Mouse (Mus musculus) lung, postnatal 10 days (tissue): Measurements from ENCODE around the gene Hist1h2bh.
"Not testable (repeated sequence)": the region's sequence is repeated elsewhere in the genome, so short reads cannot be mapped to it uniquely, and the experiment has no call there.

Experiments
- DNase-seq: peaks from one replicate; pipeline ENCODE4 v3.0.0; 2021

Hist1h2bh gene

DNA sequence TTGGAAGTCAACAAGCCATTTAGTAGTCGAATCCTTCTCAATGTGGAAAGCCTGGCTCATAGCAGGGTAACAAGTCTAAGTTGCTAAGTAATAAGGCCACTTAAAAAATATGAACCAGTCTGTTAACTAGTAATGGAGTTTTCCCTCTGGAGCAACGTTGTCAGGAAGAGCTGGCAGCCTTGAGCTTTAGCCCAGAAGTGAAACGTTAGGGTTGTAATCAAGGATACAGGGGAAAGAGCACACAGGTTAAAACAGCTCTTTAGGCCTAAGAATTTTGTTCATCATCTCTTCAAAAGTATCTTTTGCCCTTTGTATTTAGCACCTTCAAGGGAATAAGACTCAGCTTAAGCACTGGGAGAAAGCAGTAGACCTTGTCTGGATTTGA is 7.6 kb upstream of the Hist1h2bh start:
- DNase-seq: no peak

DNA sequence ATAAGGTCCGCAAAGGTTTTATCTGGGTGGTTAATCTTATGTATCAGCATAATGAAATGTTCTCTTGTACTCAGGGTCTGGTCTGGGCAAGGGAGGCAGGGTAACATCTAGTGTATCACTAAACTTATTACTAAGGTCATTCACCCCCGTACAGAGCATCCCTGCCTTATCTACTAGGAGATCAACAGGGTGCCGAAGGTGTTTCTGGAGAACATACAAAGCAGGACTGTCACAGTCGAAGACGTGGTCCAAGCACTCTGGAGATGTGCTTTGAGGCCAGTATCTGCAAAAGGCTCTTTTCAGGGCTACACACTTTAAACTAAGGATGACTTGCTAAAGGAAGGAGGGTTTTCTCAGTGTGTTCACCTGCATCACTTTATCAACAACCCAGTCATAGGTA is 3.5 kb upstream of the Hist1h2bh start:
- DNase-seq: no peak

DNA sequence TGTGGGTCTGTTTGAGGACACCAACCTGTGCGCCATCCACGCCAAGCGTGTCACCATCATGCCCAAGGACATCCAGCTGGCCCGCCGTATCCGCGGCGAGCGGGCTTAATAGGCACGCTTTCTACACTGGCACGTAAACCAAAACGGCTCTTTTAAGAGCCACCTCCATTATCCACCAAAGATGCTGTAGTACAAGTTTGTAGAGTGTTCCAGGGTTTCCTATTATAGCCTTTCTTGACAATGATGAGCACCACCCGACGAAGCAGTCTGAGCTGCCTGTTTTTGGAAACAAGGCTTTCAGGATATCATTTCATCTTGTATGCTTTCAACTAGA is 1.6 kb upstream of the Hist1h2bh start:
- not testable (repeated sequence) for DNase-seq

DNA sequence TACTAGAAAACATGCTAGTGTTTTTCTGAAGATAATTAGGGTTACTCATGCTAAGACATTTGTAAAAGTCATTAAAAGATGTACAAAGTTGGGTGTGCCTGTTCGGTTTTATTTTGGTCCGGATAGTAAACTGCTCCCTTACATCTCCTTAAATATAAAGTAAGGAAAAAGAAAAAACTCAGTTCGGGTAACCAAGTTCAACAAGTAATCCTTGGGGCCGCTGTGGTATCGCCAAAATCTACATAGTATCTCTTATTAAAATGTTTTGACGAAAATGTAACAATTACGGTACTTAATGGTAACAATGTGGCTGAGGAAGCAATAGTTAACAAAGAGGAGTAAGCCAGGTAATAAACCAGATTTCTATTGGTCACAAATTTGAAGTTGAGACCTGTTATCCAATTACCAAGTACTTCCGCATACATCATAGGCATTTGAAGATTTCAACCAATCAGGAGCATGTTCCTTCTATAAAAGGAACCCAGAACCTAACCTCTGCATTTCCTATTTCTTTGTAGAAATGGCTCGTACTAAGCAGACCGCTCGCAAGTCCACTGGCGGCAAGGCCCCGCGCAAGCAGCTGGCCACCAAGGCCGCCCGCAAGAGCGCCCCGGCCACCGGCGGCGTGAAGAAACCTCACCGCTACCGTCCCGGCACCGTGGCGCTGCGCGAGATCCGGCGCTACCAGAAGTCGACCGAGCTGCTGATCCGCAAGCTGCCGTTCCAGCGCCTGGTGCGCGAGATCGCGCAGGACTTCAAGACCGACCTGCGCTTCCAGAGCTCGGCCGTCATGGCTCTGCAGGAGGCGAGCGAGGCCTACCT is 984 bp upstream of the Hist1h2bh start, which contains the start of gene Hist1h3f:
Hist1h3f (plus strand) TSS at position 88 of the 822 bp plus-strand sequence.
- peak; percentile 84 for DNase-seq

DNA sequence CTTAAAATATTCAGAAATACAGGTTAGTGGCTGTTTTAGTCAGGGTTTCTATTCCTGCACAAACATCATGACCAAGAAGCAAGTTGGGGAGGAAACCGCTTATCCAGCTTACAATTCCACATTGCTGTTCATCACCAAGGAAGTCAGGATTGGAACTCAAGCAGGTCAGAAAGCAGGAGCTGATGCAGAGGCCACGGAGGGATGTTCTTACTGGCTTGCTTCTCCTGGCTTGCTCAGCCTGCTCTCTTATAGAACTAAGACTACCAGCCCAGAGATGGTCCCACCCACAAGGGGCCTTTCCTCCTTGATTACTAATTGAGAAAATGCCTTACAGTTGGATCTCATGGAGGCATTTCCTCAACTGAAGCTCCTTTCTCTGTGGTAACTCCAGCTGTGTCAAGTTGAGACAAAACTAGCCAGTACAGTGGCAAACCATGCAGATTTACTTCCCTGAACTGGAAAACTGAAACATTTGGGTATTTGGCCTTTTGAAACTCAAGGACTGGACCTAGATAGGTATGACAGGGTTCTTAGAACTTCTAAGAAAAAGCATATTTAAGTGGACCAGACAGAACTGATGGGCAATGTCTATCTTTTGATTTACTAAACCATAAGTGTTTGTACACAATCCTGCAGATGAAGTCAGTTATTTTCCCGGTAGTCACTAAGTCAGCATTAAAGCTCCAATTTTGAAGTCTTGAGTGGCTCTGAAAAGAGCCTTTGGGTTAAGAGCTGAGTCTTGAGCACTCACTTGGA is 789 bp downstream of the Hist1h2bh start:
- DNase-seq: not testable (repeated sequence)

DNA sequence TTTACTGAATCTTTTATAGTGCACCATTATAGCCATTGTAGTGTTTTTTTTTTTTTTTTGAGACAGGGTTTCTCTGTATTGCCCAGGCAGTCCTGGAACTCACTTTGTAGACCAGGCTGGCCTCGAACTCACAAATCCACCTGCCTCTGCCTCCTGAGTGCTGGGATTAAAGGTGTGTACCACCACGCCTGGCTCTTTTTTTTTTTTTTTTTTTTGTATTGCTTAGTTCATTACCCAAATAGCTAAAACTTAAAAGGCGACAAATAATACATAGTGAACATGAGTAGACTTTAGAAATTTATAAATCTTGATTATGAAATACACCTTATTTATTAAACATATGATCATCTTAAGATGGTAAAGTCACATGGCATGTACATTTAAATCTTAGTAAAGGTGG is 1.7 kb downstream of the Hist1h2bh start:
- DNase-seq: no peak

DNA sequence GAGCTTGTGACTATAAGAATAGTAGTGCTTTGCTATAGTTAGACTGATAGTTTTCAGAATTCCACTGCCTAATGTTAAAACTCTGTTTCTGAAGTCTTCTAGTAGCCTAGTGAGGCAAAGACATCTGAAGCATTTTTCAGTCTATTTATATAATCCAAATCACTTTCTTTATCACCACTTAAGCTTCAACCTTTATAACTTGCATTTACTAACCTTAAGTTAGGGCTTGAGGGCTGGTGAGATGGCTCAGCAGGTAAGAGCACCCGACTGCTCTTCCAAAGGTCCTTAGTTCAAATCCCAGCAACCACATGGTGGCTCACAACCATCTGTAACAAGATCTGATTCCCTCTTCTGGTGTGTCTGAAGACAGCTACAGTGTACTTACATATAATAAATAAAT is 3.4 kb downstream of the Hist1h2bh start:
- not testable (repeated sequence) for DNase-seq

DNA sequence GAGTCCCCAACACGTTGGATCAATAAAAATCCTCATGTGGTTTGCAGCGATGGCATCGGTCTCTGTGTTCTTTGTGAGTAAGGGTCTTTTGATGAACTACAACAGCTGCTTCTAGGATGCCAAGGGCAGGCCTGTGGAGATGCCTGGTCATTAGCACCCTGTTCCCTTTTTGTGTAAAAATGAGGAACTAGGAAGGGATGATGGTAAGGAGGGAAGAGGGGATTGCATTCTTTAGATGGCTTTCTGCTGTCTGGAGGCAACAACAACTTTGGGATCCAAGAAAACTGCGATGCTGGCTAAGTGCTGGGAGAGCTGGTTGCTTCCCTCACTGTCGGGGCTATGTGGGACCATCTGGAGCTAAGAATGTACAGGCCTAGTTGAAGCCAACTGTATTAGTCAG is 4.9 kb downstream of the Hist1h2bh start:
- no peak for DNase-seq

DNA sequence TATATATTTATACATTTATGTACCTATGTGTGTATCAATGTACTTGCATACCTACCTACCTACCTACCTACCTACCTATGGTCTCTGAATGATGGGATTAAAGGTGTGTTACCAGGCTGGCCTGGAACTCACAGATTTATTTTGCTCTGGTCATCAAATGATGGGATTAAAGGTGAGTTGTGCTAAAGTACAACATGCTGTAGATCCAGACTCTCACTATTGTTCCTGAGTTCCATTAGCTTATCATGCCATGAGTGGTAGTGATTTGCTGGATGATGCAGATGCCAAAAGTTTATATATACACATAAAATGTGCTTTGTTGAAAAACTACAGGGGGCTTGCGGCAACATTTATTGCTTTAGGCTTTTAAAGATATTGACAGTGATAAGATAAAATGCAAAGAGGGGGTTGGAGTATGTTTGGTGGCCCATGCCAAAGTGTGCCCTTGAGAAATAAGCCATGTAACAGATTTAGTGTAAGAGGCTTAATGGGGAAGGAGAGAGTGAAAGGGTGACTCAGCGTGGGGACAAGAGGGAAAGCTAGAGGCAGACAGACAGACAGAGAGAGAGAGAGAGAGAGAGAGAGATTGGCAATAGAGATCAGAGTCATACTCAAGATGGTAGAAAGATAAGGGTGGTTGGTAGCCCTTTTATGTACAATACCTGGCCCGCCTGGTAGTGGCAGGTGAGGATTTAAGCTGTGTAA is 6.0 kb downstream of the Hist1h2bh start:
- DNase-seq: no peak

DNA sequence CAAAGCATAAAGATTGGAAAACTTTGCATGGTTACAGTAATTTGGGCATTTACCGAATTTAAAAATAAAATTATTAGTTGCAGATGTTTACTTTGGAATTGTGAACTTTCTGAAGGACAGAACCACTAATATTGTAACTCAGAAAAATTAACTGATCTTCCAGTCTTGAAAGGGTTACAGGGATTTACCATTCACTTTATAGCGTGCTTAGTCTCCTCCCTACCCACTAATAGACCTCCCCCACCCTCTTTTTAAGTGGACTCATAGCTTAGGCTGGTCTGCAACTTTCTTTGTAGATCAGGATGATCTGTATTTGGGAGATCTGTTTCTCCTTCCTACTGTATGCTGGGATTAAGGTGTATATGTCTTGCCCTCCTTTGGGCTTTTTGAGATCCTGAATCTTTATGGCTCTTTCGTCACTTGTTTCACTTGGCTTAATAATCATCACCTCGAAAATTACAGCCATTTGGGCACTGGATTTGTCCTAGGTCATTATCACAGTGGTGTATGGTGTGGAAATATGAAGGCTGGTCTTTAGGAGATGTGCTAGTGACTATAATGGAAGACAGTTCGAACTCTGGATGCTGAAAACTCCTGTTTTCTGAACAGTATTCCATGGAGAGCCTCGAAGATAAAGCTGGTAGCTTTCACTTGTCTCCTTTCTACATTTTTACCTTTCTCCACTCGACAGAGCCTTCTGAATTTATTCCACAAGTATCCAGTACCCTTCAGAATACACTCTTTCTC is 6.9 kb downstream of the Hist1h2bh start:
- DNase-seq: no peak

DNA sequence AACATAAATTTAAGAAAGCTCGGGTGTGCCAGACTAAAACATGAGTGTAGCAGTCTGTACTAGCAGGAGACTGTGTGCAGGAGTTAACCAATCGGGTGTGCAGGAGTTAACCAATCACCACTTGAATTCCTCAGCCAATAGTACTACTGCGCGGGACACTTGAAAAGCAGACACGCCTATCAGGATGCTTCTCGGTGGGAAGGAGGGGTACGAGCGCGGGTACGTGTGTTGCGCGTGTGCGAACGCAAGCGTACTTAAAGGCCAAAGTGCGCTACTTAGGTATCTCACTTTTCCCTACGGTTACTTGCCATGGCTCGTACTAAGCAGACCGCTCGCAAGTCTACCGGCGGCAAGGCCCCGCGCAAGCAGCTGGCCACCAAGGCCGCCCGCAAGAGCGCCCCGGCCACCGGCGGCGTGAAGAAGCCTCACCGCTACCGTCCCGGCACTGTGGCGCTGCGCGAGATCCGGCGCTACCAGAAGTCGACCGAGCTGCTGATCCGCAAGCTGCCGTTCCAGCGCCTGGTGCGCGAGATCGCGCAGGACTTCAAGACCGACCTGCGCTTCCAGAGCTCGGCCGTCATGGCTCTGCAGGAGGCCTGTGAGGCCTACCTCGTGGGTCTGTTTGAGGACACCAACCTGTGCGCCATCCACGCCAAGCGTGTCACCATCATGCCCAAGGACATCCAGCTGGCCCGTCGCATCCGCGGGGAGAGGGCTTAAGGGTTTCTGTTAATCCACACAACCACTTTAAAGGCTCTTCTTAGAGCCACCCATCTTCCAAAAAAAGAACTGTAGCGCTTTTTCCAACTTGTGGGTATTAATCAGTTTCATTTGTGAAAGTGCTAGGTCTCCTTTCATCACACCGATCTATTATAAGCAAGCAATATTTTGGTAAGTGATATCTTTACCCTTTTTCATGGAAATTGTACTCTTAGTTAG is 7.8 kb downstream of the Hist1h2bh start, which contains the start of gene Hist1h3g:
Hist1h3g (plus strand) TSS at position 286 of the 939 bp plus-strand sequence.
- peak; percentile 93 for DNase-seq

DNA sequence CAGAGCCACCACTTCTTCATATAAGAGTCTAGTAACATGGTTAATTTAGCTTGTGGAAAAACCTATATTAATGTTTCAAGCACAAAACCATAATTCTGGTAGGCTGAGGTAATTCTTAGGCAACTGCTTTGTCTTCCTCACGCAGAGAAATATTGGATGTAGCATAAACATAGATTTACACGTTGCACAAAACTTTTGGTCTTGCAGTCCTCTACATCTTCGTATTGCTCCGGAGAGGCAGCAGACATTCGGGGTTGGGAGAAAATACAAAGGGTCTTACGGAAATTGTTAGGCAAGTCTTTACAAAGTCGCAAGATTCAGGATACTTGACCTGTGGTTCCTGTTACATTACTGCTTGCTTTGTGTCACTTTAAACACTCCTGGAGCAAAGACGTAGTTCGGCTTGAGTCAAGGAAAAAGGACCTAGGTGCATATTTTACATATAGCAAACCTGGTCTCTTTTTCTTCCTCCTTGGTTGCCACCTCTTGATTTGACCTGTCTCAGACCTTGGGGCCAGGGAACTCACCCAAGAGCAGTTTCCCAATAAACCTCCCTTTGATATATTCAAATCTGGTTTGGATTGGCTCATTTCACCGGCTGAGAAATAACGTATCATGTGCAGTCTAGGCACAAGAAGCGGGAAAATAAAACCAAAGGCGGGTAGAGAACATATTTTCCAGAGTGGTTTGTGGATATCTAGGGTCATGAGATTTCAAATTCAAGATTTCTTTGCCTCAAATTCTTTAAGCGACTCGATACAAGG is 8.6 kb downstream of the Hist1h2bh start:
- no peak for DNase-seq

DNA sequence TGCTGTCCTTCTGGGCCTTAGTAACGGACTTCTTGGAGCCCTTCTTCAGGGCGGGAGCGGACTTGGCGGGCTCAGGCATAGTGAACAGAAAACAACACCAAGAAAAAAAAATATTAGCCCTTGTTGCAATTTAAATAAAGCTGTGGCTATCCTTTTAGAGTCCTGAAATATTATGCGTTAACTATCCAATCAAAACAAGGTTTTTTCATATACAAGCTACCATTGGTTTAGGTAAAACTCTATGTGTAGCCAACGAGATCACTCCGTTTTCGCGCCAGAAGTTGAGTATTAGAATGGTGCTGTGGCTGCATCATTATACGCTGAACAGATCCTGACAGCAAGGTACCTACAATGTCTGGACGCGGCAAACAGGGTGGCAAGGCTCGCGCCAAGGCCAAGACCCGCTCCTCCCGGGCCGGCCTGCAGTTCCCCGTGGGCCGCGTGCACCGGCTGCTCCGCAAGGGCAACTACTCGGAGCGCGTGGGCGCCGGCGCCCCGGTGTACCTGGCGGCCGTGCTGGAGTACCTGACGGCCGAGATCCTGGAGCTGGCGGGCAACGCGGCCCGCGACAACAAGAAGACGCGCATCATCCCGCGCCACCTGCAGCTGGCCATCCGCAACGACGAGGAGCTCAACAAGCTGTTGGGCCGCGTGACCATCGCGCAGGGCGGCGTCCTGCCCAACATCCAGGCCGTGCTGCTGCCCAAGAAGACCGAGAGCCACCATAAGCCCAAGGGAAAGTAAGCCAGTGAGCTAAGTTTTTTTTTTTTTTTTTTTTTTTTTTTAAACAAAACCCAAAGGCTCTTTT is 9.4 kb downstream of the Hist1h2bh start, which contains the start of gene Hist1h2af:
Hist1h2af (plus strand) TSS at position 347 of the 808 bp plus-strand sequence.
- peak; percentile 80 for DNase-seq

DNA sequence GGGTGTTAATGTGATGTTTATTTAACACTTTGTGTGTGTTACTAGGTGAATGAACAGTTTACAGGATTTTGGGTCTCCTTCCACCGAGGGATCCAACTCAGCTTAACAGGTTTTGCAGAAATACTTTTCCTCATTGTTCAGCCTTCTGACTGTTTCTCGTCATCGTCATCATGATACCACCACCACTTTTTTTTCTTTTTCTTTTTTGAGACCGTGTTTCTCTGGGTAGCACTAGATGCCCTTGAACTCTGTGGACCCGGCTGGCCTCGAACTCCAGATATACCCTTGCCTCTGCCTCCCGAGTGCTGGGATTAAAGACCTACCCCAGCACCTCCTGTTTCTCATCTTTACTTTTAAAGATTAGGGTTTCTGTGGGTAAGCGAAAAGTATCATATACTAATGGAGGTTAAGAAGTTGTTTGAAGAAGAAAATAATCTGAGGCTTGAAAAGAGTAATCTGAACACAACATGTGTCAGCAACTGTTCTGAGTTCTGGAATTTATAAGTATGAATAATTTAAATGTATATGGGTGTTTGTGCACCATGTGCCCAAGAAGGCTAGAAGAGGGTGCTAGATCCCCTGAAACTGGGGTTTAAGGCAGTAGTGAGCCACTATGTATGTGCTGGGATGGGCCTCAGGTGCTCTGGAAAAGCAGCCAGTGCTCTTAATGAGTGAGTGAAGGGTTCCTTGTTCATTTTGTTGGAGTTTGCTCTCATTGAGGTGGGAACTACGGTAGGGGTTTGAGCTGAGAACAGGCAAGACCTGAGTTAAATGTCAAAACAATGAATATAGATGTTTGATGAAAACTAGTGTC is 10.7 kb downstream of the Hist1h2bh start:
- DNase-seq: no peak

DNA sequence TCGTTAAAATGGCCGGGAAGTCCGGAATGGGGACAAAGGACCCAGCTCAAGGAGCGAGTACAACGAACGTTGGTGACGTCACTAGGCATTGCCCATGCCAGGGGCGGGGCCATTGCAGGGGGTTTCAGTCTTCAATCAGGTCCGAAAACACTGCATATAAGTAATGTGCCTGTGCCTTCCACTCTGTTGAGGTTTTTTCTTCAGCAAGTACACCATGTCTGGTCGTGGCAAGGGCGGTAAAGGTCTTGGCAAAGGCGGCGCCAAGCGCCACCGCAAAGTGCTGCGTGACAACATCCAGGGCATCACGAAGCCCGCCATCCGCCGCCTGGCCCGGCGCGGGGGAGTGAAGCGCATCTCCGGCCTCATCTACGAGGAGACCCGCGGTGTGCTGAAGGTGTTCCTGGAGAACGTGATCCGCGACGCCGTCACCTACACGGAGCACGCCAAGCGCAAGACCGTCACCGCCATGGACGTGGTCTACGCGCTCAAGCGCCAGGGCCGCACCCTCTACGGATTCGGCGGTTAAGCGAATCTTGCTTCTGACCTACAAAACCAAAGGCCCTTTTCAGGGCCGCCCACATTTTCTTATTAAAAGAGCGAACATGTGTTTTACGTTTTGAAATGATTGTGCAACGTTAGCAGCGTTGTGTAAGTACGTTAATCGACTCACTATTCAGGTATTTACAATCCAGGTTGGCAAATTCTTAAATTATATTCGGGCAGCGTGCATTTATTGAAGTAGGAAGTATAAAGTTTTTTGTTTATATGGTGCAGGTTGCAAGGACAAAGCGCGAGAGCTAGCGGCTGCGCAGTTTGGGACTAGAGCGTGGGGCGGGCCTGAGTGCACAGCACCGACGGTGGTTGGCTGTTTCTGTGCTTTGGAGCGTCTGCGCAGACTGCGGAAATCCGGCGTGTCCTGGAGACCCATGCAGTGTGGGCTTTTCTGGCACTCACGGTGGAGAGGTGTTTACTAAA is 12.0 kb downstream of the Hist1h2bh start, which contains the start of gene Hist1h4h:
Hist1h4h (plus strand) TSS at position 150 of the 975 bp plus-strand sequence.
- DNase-seq: peak; percentile 99

DNA sequence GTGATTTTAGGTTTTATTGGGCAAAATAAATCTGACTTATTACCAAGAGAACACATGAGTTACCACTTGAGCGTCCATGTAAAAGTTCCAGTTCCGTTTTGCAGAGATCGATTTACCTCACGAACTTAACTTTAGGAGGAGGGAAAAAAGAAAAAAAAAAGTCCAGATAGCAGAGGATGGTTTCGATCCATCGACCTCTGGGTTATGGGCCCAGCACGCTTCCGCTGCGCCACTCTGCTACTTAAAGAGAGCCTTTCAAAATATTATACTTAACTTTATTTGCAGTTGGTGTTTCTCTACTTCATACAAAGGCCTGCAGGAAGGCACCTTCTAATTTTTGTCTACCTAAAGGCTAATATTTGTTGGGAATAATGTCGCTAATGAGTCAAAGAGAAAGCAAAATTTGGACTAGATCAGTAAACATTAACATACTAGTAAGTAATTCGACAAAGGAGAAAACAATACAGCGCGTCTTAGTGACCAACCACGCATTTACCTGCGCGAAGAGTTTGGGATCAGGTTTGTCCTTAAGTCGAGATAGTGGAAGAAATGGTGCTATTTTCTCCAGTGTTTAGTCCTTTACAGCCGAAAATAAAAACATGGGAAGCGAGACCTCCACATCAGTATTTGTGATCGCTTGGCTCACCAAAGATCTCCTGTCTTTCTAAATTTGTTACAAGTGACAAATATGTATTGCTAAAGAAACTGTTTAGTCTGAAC is 12.9 kb downstream of the Hist1h2bh start:
- DNase-seq: peak; percentile 78
